Mouse (Mus musculus) spleen, postnatal 36 days (tissue): ENCODE measurements at regions not wholly inside any gene's neighbourhood (a gene's known extent, or its start where the extent isn't known, plus 50 kb on each side); places are given as distances from the start of the nearest gene placed in this dataset.
A peak's percentile ranks its signal among the peaks of the same experiment; 100 is the strongest.
"Not testable (repeated sequence)": the region's sequence is repeated elsewhere in the genome, so short reads cannot be mapped to it uniquely, and the experiment has no call there.

Experiments used
- DNase-seq, 2 experiments: peaks; one replicate each; pipeline ENCODE4 v3.0.0; 2022; ENCODE audit warnings: low spot score in 2 of 2, mixed read lengths in 1 of 2

DNA sequence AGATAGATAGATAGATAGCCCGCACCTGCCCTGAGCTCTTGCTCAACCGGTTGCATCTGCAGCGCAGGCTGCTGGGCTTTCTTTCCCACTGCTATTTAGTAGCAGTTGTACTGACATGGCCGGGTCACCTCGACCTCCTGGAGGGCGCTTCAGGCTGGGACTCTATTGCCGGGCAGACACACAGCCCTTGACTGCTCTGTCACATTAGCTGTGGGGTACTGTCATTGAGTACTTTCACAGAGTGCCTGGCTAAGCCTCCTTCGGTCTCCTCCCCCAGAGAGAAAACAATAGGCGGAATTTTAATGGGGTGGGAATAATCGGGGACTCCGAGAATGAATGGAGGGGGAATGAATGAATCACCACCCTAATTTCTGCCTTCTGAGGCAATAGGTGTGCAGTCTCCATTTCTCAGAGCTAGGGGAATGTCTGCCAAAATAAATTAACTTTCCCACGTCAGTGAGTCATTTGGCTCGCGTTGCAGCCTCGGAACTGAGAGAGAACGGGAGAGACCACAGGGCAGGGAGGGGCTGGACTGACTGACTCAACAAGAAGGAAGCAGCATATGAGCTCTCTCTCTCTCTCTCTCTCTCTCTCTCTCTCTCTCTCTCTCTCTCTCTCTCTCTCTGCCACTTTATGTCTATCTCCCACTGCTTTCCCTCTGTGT lies 101.6 kb upstream of the Med13l start:
- no peak for DNase-seq

DNA sequence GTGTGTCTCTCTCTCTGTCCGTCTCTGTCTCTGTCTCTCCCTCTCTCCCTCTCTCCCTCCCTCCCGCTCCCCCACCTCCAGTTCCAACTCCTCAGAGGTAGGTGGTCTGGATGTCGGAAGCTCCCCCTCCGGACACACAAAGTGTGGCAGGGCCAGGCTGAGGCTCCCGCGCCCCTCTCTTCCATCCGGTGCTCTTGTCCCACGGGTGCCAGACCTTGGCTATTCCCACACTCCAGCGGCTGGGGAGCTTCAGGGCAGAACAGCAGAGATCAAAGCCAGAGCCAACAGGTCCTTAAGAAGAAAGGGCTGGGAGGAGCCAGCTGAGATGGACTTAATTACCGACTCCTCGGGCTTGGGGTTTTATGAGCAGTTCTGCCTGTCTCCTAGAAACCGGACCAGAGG lies 101.1 kb upstream of the Med13l start:
- DNase-seq, result no peak

DNA sequence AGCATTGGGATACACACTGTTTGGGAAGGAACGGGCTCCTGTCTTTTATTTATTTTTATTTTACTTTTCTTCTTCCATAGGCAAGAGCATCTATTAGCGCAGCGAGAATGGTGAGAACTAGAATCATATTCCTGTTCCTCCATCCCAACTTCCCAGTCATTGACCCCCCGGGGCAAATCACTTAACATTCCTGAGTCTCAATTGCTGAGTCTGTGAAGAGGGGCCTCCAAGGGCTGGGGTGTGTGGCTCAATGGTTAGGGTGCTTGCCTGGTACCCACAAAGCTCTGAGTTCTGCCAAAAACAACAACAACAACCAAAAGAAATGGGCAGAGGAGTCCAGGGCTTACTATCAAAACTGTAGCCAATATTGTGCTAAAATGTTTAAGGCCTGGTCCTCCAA lies 98.5 kb upstream of the Med13l start:
- DNase-seq, result no peak

DNA sequence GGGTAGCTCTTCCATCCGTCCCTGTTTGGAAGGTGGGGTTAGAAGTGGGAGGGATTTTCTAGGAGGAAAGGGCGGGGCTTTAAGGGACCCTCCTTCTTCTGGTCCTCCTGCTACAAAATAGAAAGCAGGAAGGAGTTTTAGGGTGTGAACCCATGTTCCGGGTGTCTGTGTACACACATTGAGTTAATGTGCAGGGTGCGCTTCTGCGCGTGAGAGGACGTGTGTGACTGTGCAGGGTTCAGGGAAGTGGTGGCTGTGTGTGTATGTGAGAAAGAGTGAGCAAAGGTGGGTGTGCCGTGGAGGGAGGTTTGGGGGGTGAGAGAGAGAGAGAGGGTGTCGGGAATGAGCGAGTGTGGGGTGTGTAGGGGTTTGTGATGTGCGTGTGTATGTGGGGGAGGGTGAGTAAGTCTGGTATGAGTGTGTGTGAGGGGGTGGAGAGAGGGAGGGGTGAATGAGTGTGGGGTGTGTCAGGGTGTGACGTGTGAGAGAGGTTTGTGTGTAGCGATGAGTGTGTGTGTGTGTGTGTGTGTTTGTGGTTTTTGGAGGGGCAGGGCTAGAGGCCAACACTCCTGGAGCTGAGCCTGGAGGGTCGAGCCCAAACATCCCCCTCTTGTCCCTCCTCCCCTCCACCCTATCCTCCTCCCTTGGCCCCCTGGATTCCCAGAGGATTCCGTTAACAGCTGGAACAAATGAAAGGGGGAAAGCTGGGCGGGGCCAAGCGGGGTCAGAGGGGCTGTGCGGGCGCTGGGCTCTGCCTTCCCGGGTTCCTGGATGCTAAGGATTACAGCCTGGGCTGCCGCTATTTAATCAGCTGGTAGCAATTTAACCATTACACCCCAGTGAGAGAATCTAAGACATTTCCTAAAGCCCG lies 95.3 kb upstream of the Med13l start:
- peak; percentile 53 to 65 for DNase-seq

DNA sequence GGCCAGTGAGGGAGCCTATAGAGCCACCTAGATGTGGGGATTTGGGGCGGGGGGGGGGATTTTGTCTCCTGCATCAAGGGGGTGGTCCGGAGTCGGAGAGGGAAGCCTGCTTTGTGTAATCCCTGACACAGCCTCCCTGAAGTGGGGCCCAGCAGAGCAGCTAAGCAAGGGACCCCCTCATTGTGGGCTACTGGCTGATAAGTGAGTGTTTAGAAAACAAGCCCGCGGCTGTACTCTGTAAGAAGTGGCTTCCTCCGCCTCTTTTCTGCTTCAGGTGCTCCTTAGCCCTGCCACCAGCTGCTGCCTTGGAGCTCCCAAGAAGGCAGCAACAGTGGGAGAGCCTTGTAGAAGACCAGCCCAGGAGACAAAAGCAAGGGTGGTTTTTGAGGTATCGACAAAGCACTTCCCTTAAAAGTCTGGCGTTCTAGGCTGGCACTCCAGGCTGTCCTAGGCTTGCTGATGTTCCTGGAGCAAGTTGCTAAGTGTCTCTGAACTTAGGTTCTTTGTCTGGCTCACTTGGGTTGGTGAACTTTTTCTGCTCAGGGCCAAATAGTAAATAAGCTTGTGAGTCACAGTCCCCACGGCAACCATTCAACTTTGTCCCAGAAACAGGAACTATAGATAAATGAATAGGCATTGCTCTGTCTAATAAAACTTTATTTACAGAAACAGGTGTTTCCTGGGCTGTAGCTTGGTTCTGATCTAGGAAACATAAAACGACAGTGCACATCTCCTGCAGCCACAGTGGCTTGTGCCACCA lies 94.3 kb upstream of the Med13l start:
- peak; percentile 54 for DNase-seq

DNA sequence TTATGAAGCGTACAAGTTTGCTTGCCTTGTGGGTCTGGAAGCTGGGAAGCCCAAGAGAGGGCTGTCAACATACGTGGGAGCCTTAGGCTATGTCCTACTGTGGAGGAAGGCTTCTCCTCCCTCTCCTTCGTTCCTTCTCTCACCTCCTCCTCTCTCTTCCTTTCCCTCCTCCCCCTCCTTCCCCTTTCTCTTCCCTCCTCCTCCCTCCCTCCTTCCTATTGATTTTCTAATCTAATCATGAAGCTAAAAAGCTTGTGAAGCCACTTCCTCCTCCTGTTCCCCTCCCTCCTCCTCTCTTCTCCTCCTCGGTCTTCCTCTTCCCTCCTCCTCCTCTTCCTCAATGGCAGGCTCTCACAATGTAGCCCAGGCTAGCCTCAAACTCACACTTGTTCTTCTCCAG lies 91.7 kb upstream of the Med13l start:
- DNase-seq, result no peak

DNA sequence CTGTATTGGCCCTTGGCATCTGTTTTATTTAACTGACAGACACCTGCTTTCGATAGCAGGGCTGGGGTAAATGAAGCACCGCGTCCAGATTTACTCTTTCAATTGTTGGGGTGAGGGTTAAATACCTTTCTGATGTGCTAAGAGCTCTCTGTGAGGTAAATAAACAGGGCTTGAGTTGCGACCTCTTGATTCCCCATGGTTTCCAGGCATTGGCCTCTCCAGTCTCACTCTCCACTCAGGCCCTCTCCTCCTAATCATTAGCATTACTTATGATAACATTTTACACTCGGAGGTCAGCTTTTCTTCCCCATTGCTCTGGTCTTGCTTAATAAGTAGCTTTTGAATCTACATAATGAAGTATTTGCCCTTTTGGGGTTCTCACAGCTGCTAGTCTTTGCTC lies 88.9 kb upstream of the Med13l start:
- no peak for DNase-seq

DNA sequence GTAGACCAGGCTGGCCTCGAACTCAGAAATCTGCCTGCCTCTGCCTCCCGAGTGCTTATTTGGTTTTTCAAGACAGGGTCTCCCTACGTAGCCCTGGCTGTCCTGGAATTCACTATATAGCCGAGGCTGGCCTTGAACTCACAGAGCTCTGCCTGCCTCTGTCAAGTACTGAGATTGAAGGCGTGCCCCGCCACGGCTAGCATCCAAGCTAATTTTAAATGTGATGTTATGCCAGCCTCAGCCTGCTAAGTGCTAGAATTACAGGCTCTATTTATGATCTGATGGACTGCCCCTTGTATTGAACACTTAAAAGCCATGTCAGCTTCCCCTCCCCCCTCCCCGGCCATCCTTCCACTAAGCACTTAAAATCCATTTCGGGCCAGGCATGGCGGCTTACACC lies 88.2 kb upstream of the Med13l start:
- no peak for DNase-seq

DNA sequence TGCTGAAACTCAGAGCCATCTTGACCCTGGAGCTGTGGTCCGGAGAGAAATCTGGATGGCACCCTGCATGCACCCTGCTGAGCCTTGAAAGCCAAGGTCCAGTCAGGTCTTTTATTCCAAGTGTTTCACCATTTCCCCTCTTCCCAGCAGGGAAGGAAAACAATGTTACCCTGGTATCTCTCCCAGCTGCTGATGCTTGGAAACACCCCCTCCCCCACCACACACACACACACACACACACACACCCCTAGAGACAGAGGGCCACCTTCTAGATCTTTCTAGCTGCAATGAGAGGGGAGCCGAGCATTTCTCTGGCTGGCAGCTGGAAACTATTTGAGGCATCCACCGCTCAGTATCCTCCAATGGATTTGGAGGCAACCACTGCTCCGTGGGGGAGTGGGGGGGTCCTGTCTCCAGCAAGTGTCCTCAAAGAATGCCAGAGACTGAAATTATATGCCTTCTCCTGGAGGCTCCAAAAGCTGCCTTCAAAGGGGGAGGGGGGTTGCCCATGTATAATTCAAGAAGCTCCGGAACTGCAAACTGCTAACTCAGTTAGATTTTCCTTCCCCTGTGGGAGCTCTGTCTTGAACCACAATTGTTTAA lies 87.2 kb upstream of the Med13l start:
- DNase-seq, result no peak

DNA sequence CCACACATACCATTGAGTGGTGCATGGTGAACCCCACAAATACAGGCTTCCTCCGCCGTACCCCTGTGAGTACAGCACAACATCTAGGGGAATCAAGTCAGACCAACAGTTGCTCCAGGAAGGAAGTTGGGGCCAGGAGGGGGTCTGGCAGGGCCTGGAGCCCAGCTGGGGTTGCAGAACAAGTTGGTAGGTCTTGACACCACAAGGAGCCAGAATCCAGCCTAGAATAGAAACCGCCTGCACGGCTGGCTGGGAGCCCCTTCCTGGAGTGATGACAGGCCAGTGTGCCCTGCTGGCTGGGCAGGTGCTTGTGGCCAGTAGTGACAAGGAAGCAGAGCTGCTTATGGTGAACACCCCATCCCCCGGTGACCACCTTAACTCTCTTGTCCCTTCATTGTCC lies 83.9 kb upstream of the Med13l start:
- no peak for DNase-seq

DNA sequence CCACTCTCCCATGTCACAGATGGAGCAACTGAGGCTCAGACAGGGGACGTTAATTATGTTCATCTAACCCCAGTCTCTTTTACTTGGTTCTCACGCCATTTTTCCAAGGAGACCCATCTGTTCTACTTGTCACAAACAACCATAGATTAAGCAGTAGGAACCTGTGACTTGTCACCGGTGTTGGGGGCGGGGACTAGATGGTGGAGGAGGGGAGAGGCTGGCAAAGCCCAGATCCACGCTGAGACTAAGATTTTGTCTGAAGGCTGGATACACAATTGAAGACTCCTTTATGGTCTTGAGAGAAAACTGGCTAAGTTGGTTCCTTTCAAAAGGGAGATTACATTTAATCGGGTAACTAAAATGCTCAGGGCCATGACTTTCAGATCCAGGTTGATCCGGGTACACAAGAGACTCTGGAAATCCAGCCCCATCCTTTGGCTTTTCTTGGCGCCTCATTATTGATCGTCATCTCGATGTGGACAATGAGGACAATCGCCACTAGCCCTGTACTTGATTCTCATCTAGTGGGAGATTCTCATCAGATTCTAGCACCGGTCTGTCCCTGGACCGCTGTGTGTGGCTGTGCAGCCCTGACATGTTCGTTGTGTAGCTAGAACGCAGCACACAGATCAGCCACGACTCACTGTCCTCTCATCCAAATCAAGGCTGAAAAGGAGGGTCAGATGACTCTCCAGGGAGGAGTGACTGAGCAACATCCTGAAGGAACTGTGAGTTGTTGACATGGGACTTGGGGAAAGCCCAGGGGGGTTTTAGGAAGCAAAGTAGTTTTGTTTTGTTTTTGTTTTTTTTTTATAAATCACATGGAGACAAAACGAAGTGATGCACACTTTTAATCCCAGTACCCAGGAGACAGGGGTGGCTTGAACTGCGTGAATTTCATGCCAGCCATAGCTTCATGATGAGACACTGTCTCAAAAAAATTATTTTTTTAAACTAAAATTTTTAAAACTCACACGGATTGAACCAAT lies 83.1 kb upstream of the Med13l start:
- peak in 1 of 2 experiments; percentile 19 for DNase-seq

DNA sequence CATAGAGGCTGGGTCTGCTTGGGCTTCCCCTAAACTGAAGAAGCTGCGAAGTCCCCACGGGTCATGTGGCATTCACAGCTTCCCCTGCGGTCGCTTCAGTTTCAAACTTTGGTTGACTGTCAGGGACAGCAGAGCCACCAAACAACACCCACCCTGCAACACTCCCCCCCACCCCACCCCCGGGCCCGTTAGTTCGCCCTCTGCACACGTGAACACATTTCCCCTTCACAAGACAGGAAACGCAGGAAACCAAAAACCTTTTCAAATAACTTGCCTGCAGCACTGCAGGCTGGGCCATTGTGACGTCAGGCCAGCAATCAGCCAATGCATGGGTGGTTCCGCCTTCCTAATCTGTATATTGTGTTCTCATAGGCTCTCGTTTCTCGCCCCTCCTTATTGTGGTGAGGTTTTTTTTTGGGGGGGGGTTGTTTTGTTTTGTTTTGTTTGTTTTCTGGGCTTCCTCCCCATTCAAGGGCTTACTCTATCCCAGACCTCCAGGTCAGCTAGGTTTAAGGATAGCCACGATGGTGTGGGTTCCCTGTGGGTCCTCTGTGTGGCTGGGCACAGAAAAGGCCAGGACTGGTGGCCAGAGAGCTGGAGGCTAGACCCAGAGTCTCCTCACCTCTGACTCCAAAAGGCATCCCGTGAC lies 82.2 kb upstream of the Med13l start:
- DNase-seq, result peak; percentile 88 to 91

DNA sequence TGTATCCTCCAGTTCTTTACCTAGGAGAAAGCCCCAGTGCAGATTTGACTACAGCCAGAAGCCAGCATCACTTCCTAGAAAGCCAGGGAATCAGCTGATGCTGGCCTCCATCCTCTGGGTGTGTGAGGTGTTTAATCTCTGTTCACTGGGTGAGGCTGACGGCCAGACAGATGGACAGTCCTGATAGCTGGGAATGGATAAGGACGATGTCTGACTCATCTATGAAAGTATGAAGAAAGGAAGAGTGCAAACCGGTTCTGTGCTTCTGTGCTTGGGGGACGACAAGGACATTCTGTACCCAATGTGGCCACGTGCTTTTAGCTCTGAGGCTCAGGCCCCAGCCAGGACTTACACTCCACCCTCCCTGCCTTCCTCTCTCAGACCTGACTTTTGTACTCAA lies 80.5 kb upstream of the Med13l start:
- DNase-seq, result peak; percentile 44 to 68

DNA sequence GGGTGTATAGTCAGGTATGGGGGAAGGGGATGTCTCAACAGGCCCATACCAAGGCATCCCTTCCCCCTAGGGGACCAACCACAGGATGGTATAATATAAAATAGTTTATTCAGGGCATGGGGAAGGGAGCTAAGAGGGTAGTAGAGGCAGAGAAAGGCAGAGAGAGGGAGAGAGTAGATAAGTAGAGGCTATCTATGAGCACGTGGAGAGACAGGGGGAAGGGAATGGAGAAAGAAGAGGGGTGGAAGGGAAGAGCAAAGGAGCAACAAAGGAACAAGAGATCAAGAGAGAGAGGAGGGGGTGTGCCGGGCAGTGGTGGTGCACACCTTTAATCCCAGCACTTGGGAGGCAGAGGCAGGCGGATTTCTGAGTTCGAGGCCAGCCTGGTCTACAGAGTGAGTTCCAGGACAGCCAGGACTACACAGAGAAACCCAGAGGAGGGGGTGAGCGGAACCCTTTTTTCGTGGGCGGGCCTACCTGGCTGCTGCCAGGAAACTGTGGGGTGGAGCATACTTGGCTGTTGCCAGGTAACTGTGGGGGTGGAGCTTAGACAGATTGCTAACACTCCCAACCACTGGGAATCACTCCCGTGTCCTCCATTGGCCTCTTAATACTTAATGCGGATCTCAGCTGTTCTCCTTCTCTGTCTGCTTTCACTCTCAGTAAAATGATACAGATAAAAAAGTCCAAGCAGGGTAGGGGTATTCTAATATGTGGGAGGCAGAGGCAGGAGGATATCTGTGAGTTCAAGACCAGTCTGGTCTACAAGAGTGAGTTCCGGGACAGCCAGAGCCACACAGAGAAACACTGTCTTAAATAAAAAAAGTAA lies 79.3 kb upstream of the Med13l start:
- peak; percentile 34 to 53 for DNase-seq

DNA sequence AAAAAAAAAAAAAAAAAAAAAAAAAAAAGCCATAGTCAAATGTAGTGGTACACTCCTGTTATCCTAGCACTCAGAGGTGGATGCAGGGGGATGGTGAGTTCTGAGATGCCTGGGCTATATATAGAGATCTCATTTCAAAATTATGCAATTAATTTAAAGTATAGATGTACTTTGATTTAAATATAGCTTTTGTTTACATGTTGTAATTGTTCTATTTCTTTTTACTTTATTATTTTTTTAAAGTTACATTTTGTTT lies 78.8 kb upstream of the Med13l start:
- DNase-seq, result no peak

DNA sequence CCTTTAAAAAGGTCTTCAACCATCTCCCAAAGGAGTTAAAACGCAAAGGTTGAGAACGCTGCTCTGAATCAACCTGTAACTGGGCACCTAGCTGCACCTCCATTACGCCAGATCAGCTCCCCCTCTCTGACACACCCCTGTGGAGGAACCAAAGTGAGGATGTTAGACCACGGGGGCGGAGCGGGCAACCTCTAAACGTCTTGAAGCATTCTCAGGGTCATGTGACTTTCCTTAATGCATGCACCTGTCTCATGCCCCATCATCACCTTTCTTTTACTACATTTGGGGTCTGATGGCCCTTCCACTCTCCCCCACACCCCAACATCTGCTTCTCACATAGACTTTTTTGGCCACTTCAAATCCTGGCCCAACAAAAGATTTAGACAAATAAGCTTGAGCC lies 77.9 kb upstream of the Med13l start:
- DNase-seq, result peak; percentile 64 to 68

DNA sequence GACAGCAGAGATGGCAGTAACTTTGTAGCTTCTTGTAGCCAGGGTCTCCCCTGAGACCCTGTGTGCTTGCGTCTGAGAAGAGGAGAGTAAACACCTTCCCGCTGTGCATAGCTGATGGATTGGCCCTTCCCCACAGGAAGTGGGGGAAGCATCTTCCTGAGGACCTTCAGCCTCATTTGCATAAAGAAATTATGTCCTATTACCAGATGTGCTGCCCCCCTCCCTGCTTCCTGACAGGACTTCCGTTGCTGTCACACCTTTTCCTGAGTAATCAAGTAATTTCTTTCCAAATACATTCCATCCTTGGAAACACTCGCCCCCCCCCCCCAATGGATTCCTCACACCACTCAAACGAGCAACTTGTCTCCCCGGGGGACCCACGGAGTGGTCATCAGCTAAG lies 77.5 kb upstream of the Med13l start:
- peak; percentile 33 to 44 for DNase-seq

DNA sequence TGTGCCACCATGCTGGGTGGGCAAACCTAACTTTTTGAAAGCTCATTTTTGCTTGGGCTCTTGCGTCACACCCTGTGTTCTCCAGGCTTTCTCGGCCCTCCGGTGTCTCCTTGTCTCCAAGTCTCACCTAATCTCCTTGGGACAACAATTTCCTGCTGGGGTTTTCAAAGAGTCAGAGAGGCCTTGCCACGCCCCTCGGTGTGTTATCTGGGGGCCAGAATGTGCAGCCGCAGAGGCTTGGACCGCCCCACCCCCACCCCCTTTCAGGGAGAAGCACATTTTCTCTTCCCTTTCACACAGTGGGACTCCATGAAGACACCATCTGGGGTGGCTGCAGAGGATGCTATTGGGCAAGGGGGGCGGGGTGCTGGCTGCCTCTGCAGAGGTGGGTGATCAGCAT lies 76.9 kb upstream of the Med13l start:
- DNase-seq, result peak; percentile 56 to 78

DNA sequence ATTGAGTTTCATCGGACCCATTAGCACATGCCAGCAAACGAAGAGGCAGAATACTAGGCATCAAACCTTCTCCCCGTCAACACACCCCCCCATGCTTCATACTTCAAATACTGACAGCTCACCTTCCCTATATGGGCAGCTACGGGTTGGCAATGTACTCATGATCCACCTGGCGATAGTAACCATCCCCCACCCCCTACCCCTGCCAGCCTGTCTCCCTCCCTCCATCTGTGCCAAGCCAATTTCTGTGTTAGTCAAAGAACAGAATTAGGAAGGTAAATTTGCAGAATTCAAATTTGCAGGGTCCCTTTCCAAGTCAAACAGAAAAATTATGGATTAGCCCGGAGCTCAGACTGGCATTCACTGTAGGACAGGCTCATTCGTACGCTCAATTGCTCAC lies 75.3 kb upstream of the Med13l start:
- DNase-seq, result no peak

DNA sequence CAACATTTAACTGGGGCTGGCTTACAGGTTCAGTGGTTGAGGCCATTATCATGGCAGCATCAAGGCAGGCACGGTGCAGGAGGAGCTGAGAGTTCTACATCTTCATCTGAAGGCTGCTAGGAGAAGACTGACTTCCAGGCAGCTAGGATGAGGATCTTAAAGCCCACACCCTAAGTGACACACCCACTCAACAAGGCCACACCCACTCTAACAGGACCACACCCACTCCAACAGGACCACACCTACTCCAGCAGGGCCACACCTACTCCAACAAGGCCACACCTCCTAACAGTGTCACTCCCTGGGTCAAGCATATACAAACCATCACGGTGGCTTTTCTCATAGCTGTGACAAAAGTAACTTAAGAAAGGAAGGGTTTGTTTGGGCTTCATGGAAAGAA lies 68.0 kb upstream of the Med13l start:
- not testable (repeated sequence) for DNase-seq
